Mouse (Mus musculus) natural killer cell, adult 2 months (primary cell): ENCODE results near the gene Frmd8.
"Not testable (repeated sequence)": the region's sequence is repeated elsewhere in the genome, so short reads cannot be mapped to it uniquely, and the experiment has no call there.

Experiments
- DNase-seq, 2 experiments: peaks; one replicate each; pipeline ENCODE4 v3.0.0; 2022; ENCODE audit warnings: low spot score in 2 of 2

Frmd8 gene

DNA sequence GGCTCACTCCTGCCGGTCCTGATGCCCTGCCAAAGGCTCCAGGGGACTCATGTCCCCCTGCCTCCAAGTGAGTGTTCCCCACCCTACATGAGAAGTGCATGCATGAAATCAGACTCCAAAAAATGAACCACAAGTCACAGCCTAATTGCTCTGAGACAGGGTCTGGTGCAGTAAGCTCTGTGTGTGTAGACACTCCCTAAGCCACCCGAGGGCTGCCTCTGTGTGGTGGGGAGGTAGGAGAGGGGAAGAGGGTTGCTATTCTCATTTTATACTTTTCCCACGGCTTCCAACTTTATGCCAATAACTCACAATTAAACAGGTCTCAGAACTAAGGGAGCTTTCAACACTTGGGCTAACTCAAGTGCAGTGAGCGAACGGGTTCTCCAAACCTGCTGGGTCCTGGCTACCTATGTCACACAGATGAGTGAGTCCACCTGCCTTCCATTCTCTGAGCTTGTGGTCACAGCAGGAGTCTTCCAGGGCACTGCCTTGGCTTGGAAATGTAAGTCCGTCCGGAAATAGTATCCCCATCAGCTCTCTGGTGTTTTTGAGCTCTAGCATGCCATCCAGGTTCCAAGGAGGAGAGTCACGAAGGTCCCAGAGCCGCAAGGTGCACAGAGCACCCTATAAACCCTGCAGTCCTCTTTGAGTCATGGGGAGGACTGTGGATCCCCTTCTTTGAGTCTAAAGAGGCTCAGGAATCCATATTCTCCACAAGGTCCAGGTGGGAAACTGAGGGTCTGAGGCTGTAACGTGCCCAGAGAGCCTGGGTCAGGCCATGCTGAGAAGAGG is 50.1 kb downstream of the Frmd8 start:
- no peak for DNase-seq

DNA sequence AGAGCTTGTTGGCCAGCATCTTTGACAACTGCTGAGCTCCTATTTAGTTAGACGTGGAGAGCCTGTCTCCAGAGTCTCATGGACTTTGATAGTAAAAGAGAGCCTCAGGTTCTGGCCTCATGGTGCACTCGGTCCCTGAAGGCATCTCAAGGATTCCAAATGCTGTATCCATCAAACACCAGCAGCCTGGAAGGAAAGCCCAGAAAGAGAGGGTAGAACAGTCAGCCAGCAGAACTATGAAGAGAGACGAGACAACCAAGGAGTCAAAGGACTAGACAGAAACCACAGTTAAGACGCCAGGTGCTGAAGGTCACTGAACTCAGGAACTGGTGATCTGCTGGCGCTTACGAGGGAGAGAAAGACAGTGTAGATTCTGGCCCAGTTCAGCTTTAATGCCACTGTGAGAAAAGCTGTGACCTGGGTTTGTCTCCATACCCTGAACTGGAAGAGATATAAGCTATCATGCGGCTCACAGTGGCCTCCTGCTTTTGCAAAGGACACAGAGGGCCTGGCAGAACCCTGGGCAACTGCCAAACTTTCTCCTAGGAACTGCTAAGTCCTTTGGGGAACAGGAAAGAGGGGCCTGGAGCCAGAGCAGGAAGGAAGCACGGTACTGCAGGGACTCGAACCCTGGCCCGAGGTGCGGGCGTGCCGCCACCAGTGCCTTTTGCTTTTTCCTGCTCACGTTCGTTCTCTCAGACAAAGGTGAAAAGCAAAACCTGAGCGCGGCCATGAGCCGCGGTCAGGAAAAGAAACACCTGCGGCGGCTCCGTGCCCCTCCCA is 50.8 kb downstream of the Frmd8 start:
- DNase-seq = no peak

DNA sequence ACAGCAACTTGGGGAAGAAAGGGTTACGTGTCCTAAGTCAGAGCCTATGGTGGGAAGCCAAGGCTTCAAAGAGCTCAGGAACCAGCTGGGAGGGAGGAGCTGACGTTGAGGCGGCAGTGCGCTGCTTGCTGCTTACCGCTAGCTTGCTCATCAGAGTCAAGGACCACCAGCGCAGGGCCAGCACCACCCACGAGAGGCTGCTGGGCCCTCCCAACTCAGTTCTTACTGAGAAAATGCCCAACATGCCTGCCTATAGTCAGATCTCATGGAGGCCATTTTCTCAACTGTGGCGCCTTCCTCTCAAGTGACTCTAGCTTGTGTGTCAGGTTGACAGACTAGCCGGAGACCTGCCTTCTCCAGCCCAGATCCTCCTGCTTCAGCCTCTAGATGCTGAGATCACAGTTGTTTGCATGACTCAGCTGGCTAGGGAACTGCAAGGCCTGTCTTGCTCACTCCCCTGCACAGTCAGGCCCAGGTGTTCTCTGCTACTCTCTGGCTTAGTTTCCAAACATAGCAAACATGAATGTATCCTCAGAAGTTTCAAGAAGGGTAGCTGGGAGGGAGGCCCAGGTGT is 51.7 kb downstream of the Frmd8 start:
- DNase-seq = no peak

DNA sequence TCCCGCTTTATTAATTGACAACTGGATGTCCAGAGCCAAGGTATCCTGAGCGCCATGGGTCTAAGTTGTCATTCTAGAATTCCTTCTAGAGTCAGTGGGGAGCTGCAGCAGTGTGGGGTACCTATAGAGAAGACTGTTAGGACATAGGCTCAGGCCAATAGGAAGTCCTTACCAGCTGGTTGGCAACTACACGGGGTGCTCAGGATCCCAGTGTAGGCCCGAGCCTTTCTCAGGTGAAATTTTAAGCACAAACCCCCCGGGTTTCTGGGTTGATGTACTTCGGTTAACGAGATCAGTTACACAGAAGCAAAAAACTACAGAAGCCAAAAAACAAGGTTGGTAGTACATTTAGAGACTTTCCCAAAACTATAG is 52.3 kb downstream of the Frmd8 start:
- no peak for DNase-seq

DNA sequence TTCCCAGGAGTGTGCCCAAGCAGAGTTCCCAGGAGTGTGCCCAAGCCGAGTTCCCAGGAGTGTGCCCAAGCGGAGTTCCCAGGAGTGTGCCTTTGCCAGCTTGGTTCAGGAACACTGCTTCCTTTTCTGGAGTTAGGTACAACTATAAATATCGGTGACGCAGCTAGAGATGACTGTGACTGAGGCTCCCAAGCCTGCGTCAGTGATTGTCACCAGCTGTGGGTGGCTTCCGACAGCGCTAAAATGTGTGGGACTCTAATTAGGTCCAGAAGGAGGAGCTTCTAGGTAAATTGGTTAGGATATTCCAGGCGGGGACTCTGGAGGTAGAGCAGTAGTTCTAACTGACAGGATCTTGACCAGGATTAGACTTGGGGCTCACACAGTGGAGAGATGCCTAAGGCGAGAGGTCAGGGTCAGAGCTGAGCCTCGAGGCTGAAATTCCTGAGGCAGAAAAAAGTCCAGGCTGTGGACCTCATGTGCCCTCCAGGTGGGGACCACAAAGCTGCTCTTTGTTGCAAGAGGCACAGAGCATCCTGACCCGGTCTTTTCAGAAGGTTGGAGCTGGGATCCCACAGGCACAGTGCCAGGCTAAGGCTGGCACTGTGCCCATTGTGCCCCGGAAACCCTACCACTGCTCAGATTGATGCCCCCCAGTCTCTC is 52.8 kb downstream of the Frmd8 start:
- no peak for DNase-seq

DNA sequence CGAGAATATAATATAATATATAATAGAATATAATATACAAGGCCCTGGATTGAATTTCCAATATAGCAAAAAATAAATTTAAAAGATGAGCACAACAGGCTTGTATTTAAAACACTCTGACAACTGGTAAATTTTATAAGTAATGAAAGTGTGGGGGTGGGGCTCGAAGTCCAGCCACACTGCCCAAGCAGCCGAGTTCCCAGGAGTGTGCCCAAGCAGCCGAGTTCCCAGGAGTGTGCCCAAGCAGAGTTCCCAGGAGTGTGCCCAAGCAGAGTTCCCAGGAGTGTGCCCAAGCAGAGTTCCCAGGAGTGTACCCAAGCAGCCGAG is 53.3 kb downstream of the Frmd8 start:
- DNase-seq = no peak

DNA sequence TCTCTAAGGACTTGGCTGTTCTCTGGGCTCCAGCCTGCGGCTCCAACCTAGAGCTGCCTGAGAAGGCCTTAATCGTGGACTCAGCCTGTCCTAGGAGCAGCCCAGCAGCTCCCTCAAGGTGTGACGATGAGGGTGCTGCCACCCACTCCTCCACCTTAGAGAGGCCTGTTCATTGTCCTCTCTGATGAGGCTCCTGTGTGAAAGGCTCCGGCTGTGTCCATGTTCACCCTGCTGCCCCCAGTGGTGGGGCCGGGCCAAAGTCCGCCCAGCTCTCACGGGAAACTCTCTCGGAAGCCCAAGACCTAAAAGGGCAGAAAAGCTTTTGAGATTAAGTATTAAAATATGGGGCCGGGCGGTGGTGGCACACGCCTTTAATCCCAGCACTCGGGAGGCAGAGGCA is 55.5 kb downstream of the Frmd8 start:
- DNase-seq = no peak

DNA sequence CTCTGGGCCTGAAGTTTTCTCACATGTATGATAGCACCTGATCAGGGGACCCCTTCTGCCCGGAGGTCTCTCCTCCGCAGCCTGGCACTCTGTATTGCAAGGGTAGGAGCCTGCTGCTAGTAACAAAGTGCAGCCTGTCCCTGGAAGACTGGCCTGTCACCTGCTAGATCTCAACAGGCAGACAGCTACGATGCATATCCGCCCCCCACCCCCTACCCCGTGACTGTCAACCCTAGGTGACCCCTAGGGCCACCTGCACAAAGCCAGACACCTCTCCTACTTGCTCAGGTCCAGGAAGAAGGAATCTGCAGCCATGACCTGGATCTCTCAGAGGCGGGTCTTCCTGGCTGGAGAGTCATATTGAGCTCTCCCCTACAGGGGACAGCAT is 56.5 kb downstream of the Frmd8 start:
- DNase-seq = no peak

DNA sequence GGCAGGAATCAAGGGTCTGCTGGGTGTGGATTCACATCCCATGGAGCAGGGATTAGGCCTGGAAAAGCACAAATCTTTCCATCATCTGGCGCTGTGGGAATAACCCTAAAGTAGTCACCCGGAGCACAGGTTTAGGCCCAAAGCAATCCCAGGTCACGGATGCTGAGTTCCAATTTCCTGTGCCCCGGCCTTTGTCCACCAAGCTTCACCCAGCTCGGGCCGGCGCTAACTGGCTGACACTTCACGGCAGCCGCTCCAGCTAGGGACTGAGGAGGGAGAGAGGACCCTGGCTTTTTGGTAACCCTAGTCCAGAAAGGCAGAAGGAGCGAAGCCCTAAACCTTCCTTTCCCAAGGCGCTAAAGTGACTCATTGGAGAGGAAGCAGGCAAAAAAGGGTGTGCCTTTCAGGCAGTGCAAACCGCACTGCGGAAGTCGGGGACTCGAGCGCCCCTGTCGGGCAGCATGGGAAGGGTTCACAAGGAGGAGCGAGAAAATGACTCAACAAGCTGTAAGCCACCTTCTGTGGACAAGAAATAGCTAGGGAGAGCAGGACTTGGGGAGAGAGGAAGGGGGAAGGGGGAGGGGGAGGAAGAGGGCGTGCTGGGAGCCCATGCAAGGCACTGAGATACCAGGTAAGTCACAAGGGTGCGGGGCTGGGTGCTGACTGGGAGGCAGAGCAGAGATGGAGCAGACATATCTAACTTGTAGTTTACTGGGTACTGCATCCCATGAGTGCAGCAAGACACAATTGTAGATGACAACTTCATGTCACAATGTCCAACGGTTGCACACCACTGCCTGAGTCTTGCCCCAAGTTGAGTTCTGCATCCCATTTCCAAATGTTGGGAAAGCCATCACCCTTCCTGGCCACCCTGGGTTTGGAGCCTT is 57.1 kb downstream of the Frmd8 start:
- DNase-seq = peak; percentile 81 to 85

DNA sequence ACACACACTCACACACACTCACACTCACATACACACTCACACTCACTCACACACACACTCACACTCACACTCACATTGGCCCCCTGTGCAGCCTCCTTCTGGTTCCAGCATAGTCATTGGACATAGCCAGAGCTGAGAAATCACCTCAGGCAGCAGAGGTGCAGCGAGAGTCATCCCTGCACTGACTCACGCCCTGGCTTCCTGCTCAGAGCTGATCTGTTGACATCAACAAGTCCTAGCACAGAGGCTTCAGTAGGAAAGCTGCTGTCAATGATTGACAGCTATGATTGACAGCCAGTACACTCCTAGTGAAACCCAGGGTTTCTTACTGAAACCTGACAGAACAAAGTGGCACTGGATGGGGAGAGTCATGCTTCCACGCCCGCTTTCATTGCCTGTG is 59.1 kb downstream of the Frmd8 start:
- peak; percentile 64 to 76 for DNase-seq

DNA sequence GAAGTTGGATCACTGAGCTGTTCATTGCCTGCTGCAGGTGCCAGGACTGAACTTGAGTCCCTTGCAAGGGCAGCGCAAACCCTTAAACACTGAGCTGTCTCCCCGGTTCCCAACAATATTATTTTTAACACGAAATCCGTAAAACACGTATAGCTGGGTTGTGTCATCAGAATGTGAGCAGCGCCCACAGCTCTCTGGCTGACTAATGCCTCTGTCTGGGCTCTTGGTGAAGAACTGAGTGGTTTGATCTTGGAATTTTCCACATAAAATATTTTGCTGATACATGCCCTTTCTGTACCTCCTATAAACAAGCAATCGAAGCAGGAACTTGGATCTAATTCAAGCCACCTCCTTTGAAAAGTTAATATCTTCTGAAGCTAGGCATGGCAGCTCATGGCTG is 60.1 kb downstream of the Frmd8 start:
- no peak for DNase-seq

DNA sequence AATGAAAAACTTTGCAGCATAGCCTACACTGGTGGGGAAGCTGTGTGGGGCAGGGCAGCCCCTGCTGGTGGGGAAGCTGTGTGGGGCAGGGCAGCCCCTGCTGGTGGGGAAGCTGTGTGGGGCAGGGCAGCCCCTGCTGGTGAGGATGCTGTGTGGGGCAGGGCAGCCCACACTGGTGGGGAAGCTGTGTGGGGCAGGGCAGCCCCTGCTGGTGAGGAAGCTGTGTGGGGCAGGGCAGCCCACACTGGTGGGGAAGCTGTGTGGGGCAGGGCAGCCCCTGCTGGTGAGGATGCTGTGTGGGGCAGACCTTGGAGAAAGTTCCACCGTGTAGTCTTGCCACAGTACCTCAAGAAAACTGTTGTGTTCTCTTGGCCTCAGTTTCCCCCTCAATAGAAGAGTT is 61.0 kb downstream of the Frmd8 start:
- not testable (repeated sequence) for DNase-seq

DNA sequence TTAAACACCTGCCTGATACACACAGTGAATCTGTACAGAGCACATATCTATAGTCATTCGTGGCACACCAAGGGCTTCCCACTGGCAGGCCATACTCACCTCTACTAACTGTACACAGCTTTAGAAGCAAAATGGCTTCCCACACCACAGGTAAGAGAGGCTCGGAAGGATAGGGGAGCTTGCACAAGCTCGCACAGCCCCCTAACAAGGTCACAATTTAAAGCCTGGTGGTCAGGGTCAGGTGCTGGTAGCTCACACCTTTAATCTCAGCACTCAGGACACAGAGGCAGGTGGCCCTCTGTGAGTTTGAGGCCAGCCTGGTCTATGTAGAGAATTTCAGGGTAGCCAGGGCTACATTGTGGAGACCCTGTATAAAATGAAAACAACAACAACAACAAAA is 61.5 kb downstream of the Frmd8 start:
- DNase-seq = no peak

DNA sequence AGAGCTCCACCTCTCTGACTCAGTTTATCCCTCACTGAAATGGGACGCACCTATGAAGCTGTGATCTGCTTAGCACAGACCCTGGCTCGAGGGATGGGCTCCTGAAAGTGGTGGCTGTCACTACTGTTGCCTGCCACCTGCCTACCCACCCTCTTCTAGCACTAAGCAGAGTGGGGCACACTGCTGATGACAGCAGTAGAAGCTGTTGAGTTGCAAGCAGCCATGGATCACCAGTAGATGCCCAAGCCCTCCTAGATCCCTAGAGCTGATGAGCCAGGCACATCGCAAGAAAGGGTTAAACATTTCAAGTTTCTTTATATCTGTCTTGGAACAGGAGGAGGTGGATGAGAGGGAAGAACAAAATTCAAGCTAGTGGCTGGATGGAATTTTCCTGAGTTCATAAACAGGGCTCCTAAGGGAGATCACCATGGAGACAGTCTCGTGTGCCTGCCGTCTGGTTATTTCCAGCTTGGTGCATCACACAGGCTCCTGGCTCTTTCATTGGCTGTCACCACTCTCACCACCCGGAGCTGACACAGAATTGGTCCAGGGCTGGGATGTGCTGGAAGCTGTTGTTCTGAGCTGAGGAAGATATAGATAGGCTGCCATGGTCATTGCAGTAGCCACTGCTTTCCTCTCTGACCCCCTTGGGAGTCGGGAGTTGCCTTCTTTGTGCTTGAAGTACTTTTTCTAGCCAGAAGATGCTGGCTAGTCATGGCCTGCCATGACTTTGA is 63.1 kb downstream of the Frmd8 start:
- DNase-seq = no peak

DNA sequence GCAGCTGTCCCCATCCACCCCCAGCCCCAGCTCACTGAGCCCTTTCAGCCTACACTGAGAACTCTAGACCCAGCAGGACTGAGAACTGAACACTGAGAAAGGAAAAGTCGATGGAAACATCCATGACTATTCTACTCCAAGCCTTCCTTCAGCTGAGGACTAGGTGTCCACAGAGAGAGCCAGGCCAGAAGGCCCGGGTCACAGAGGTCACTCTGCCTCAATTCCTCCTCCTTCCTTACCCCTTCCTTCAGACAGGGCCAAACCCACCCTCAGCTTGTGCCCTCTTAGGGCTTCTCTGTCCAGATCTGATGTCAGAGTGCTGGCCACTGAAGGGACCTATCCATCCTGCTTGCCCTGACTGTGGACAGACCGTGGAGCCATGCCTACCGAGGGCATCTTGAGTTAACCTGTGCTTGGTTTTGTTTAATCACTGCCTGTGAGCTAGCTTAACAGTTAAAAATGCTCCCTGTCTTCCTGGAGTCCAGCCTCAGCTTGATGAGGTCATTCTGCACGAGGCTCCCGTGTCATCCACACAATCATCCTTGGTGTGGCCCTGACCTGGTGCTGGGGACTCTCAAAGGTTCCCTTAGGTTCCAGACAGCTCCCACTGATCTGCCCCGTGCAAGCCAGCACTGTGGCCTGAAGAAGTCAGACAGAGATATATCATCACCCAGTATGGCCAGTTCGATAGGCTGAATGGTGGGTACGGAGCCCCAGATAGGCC is 64.1 kb downstream of the Frmd8 start:
- no peak for DNase-seq

DNA sequence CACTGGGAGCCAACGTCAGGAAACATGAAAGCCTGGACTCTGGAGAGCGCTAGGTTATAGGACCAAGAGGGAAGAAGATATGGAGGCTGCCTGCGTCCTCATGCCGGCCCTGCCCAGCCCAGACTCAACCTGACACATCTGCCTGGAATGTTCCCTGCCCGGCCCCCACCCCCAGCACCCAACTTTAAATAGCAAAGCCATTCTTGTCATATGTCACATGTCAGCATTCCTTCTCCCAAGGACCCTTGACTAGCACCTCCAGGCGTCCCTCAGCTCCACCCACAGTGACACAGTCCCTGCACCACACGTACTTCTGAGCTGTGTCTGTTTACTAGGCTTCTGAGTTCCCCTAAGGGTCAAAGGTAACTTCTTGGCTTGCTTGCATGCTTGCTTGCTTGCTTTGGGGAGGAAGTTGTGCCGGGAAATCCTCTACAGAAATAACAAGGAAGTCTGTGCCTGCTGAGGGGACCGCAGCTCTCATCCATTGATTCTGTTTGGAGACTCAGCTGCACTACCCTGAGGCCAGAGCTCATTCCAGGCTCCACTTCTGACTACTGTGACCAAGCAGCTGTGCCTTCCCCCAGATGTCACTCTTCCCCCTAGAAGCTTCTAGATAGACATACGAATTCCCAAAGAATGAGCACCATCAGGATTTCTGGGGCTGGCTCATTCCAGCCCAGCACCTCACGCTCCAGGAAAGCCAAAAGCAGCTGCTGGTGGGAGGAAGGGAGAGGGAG is 64.8 kb downstream of the Frmd8 start:
- DNase-seq = no peak

DNA sequence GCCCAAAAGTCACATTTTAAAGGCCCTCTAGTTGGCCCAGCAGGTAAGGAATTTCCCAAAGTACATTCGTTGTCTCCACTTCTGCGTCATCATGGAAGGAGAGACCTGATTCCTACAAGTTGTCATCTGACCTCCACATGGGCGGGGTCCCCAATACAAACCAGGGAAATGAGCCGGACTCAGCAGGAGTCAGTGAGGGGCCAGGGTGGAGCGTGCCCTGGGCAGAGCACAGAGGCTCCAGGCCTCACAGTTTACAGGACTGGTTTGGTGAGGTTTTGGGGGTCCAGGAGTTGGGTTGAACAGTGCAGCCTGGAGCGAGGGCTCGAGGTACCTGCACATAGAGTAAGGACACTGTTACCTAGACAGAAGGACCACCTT is 65.4 kb downstream of the Frmd8 start:
- DNase-seq = no peak

DNA sequence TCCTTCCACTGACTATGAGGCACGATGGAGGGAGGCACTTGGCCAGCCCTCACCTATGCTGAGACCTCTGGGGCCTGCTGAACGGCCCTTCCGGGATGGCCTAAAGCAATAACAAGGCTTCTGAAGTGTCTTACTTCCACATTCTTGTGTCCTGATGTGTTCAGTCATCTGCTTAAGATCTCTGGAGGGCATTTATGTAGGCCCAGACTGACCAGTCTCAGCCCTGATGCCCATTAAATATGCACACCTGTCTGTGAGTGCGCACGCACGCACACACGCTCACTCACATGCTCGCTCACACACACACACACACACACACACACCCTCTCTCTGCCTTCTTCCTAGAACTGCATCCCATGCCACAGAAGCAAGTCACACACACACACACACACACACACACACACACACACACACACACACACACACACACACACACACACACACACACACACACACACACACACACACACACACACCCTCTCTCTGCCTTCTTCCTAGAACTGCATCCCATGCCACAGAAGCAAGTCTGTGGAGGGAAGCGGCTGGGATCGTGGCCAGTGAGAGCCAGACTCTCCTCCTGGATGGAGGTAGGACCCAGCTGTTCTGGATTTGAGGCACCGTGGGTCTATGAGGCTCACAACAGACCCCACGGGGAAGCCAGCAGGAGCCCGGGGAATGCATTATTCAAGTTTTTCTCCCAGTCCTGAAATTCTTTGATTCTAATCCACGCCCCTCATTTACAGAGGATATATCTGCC is 65.9 kb downstream of the Frmd8 start:
- no peak for DNase-seq

DNA sequence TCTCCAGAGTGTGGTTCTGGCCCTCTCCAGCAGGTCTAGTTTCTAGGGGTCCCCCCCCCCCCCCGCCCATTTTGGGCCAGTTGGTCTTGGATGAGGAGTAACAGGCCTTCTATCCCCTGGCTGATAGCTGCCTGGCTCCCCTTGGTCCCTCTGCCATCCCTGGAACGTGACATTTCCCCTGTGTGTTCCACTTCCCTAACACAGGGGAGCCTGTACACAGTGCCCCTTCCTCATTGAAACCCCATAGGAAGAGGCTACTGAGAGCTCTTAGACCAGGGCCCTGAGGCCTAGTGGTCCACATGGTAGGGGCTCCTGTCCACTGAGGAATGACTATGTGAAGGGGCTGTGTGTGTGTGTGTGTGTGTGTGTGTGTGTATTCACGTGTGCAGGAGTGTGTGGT is 67.3 kb downstream of the Frmd8 start:
- no peak for DNase-seq
